Mouse (Mus musculus): ENCODE results near the gene Ehbp1l1. TPM values are rescaled to one million over a fixed set of nuclear protein-coding genes. Genes with fewer than 3 reads are reported as not detected.

The Ehbp1l1 gene
- polyA plus RNA-seq, 1 experiment from 2014 or later = 17.4 TPM

GRCm38 (mm10) chr19:5726961-5727578 lies 953 bp upstream of the Ehbp1l1 start:
- H3K36me3 ChIP-seq (ENCODE audit: insufficient read depth) = peaks cover 29% of the 10 kb centered on the region; the same call in 1 of the 2 replicates
- peak overlapping the region; percentile 83 for H3K4me3 ChIP-seq (ENCODE audit: low read depth, low read length)
- peak overlapping the region; percentile 92 for H3K4me2 ChIP-seq
- H3K4me1 ChIP-seq (ENCODE audit: insufficient read depth) = peaks cover 37% of the 10 kb centered on the region
- 72% methylated on average over 15 of the region's 15 CpGs for WGBS
- H3K9ac ChIP-seq = peak overlapping the region; percentile 91
- H3K27ac ChIP-seq (ENCODE audit: low read depth) = peak overlapping the region; percentile 48
- no peaks in the 10 kb centered on the region for H3K9me3 ChIP-seq (ENCODE audit: low read depth, low read length)
- H3K27me3 ChIP-seq (ENCODE audit: insufficient read depth, low read length) = no peaks in the 10 kb centered on the region
- DNase-seq = no peak
- no peak for TF ChIP-seq CTCF (IDR thresholded peaks at IDR 0.05; ENCODE audit: low read depth)
- ATAC-seq (ENCODE audit: insufficient read depth) = no peak

- peak overlapping the region; percentile 86 for H3K27ac ChIP-seq (ENCODE audit: low read depth)
- DNase-seq = peak; percentile 57
- ATAC-seq (ENCODE audit: insufficient read depth) = no peak
- peaks cover 28% of the 10 kb centered on the region for H3K4me1 ChIP-seq (ENCODE audit: insufficient read depth)
- no peaks in the 10 kb centered on the region for H3K27me3 ChIP-seq (ENCODE audit: insufficient read depth, low read length)
- peak overlapping the region; percentile 92 for H3K4me2 ChIP-seq
- peaks cover 45% of the 10 kb centered on the region for H3K36me3 ChIP-seq (ENCODE audit: insufficient read depth)
- 60% methylated on average over 12 of the region's 12 CpGs for WGBS
- no peak for TF ChIP-seq CTCF (IDR thresholded peaks at IDR 0.05; ENCODE audit: low read depth)
- H3K4me3 ChIP-seq (ENCODE audit: low read depth, low read length) = peak overlapping the region; percentile 83
- H3K9me3 ChIP-seq (ENCODE audit: low read depth, low read length) = no peaks in the 10 kb centered on the region
- peak overlapping the region; percentile 76 for H3K9ac ChIP-seq
These were observed 949 bp downstream of the Ehbp1l1 start for GRCm38 (mm10) chr19:5725029-5725707.

GRCm38 (mm10) chr19:5724549-5724941 lies 1.6 kb downstream of the Ehbp1l1 start:
- DNase-seq (peak; percentile 57), ATAC-seq (ENCODE audit: insufficient read depth) (no peak)
- H3K4me3 ChIP-seq (ENCODE audit: low read depth, low read length) = peak overlapping the region; percentile 83
- H3K9ac ChIP-seq = peak overlapping the region; percentile 76
- TF ChIP-seq CTCF (IDR thresholded peaks at IDR 0.05; ENCODE audit: low read depth) = no peak
- H3K27me3 ChIP-seq (ENCODE audit: insufficient read depth, low read length) = no peaks in the 10 kb centered on the region
- peak overlapping the region; percentile 92 for H3K4me2 ChIP-seq
- peak overlapping the region; percentile 86 for H3K27ac ChIP-seq (ENCODE audit: low read depth)
- peaks cover 28% of the 10 kb centered on the region for H3K4me1 ChIP-seq (ENCODE audit: insufficient read depth)
- no peaks in the 10 kb centered on the region for H3K9me3 ChIP-seq (ENCODE audit: low read depth, low read length)
- 57% methylated on average over 7 of the region's 7 CpGs for WGBS
- H3K36me3 ChIP-seq (ENCODE audit: insufficient read depth) = peaks cover 51% of the 10 kb centered on the region

- Histone ChIP-seq H3K9ac (peak overlapping the region; percentile 76), H3K36me3 (ENCODE audit: insufficient read depth) (peaks cover 56% of the 10 kb centered on the region), H3K4me3 (ENCODE audit: low read depth, low read length) (peak overlapping the region; percentile 83), H3K9me3 (ENCODE audit: low read depth, low read length) (no peaks in the 10 kb centered on the region), H3K27me3 (ENCODE audit: insufficient read depth, low read length) (no peaks in the 10 kb centered on the region), H3K4me2 (peak overlapping the region; percentile 92), H3K27ac (ENCODE audit: low read depth) (peak overlapping the region; percentile 86; the same call in 1 of the 2 replicates), H3K4me1 (ENCODE audit: insufficient read depth) (peaks cover 28% of the 10 kb centered on the region)
- DNase-seq = no peak
- no peak for TF ChIP-seq CTCF (IDR thresholded peaks at IDR 0.05; ENCODE audit: low read depth)
- 62% methylated on average over 4 of the region's 4 CpGs for WGBS
- ATAC-seq (ENCODE audit: insufficient read depth) = no peak
These were observed 2.1 kb downstream of the Ehbp1l1 start for GRCm38 (mm10) chr19:5723934-5724548.

GRCm38 (mm10) chr19:5722848-5723425 lies 3.2 kb downstream of the Ehbp1l1 start:
- ATAC-seq (ENCODE audit: insufficient read depth) = no peak
- no peak for TF ChIP-seq CTCF (IDR thresholded peaks at IDR 0.05; ENCODE audit: low read depth)
- Histone ChIP-seq H3K4me1 (ENCODE audit: insufficient read depth) (peaks cover 20% of the 10 kb centered on the region; the same call in 1 of the 2 replicates), H3K36me3 (ENCODE audit: insufficient read depth) (peaks cover 67% of the 10 kb centered on the region), H3K4me2 (no peak overlapping the region; the same call in 1 of the 2 replicates), H3K27me3 (ENCODE audit: insufficient read depth, low read length) (no peaks in the 10 kb centered on the region), H3K9me3 (ENCODE audit: low read depth, low read length) (no peaks in the 10 kb centered on the region), H3K27ac (ENCODE audit: low read depth) (no peak overlapping the region), H3K4me3 (ENCODE audit: low read depth, low read length) (no peak overlapping the region), H3K9ac (no peak overlapping the region)
- 84% methylated on average over 7 of the region's 7 CpGs for WGBS
- DNase-seq = no peak

GRCm38 (mm10) chr19:5721233-5721632 lies 4.9 kb downstream of the Ehbp1l1 start:
- no peak for ATAC-seq (ENCODE audit: insufficient read depth)
- Histone ChIP-seq H3K27me3 (ENCODE audit: insufficient read depth, low read length) (no peaks in the 10 kb centered on the region), H3K36me3 (ENCODE audit: insufficient read depth) (peaks cover 77% of the 10 kb centered on the region), H3K4me2 (no peak overlapping the region), H3K4me1 (ENCODE audit: insufficient read depth) (peaks cover 6% of the 10 kb centered on the region; the same call in 1 of the 2 replicates), H3K9ac (no peak overlapping the region), H3K4me3 (ENCODE audit: low read depth, low read length) (no peak overlapping the region), H3K9me3 (ENCODE audit: low read depth, low read length) (no peaks in the 10 kb centered on the region), H3K27ac (ENCODE audit: low read depth) (no peak overlapping the region)
- 85% methylated on average over 6 of the region's 6 CpGs for WGBS
- DNase-seq = no peak
- TF ChIP-seq CTCF (IDR thresholded peaks at IDR 0.05; ENCODE audit: low read depth) = no peak
